Mouse (Mus musculus) embryonic fibroblast, embryonic 13.5 days (primary cell): ENCODE measurements at regions not wholly inside any gene's neighbourhood (a gene's known extent, or its start where the extent isn't known, plus 50 kb on each side); places are given as distances from the start of the nearest gene placed in this dataset.
"Not testable (repeated sequence)": the region's sequence is repeated elsewhere in the genome, so short reads cannot be mapped to it uniquely, and the experiment has no call there.

Experiments used
- H3K27ac ChIP-seq: 2 replicates; pipeline ENCODE4 v1.5.1; 2012; ENCODE audit warnings: low read length, control low read depth, inconsistent platforms; ENCODE audit not compliant: insufficient read depth
- H3K4me1 ChIP-seq: 2 replicates; pipeline ENCODE4 v1.6.1; 2011; ENCODE audit warnings: low read length; ENCODE audit not compliant: control insufficient read depth, insufficient read depth
- H3K4me3 ChIP-seq: 2 replicates; pipeline ENCODE4 v1.5.1; 2011; ENCODE audit warnings: mild to moderate bottlenecking, control low read depth, low read length; ENCODE audit not compliant: insufficient read depth
- CTCF ChIP-seq: IDR thresholded peaks from 2 replicates; pipeline ENCODE4 v1.5.1; 2011; ENCODE audit warnings: mild to moderate bottlenecking, control low read depth, low read length, moderate library complexity, borderline replicate concordance; ENCODE audit not compliant: insufficient read depth
- POLR2A ChIP-seq: IDR thresholded peaks from 2 replicates; pipeline ENCODE4 v1.6.1; 2011; ENCODE audit warnings: low read depth, mild to moderate bottlenecking, control low read depth, low read length, moderate library complexity

DNA sequence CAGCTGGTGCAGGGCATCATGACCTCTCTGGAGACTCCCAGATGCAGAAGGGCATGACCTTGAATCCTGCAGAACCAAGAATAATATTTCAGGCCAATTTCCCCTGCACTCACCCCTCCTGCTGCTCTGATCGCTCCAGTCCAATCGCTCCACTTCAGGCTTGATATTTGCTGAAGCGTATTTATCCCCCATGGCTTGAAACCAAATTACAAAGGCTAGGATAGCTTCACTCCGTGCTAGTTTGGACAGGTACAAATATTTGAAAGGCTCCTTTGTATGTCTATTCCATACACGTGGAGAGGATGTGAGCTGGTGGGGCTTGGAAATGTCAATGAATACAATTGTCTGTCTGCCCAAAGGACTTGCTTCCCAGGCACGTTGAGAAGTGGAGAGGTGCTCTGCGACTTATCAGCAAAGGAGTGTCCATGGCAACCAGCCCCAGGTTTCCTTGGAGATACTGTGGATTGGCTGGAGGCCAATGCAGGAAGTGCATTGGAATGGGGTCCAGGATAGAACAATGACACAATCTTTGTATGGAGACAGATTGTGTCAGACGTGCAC, 201.8 kb upstream of the Tmc3 start:
- Histone ChIP-seq H3K4me3 (no peak overlapping the region), H3K27ac (no peak overlapping the region), H3K4me1 (peaks cover 9% of the 10 kb centered on the region; the same call in 1 of the 2 replicates)
- TF ChIP-seq POLR2A (no peak), CTCF (no peak)

DNA sequence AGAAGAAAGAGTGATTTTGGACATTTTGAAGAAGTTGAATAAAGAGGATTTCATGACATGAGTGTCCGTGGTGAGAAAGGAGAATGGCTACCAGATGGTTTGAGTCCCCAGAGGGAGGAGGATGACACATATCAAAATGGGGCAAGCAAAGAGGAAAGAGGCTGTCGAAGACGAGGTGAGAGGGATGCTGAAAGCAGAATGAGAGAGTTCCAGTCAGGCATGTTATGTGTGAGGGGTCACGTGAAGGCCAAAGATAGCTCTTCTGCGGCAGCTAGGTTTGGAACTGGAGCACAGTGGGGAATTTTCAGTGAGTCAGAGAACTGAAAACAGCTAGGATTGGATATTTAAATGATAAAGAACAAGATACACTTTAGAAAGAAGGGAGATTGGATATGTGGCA, 193.3 kb upstream of the Tmc3 start:
- H3K4me3 ChIP-seq: no peak overlapping the region
- TF ChIP-seq CTCF: no peak
- TF ChIP-seq POLR2A: no peak
- peaks cover 7% of the 10 kb centered on the region for H3K4me1 ChIP-seq
- H3K27ac ChIP-seq: no peak overlapping the region

DNA sequence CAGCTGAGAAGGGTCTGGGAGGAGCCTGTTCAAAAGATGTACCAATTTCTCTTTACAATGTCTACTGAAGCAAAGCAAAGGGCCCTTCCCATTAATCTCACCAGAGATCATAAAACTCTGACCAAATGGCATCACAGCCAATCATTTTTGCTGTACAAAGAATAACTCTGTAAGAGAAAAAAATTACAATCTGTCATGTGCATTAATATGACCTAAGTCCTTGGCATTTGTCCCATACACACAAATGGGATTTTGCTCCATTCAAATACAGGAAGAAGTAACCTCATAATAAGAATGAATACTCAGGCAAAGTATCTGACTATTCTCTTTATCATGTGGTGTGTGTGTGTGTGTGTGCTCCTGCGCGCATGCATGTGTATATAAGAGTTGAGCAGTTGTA, 192.5 kb upstream of the Tmc3 start:
- no peak overlapping the region for H3K4me3 ChIP-seq
- peaks cover 7% of the 10 kb centered on the region for H3K4me1 ChIP-seq
- no peak for TF ChIP-seq CTCF
- no peak for TF ChIP-seq POLR2A
- peak overlapping the region; percentile 58 for H3K27ac ChIP-seq

DNA sequence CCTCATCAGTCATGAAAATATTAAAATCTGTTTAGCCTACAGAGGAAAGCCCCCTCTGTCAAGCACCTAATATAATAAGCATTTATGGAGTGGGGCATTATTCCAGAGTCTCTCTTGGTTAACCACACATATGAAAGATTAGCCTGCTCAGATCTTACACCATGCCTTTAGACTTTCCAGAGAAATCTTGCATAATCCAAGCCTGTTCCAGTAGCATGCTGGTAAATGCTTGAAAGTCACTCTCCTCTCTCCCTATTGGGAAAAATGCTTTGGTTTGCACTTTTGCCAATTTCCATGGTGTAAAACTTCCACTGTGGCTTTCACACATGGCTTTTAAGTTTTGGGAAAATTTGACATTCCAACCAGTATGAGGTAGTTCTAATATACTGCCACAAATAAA, 192.1 kb upstream of the Tmc3 start:
- peaks cover 7% of the 10 kb centered on the region for H3K4me1 ChIP-seq
- H3K4me3 ChIP-seq: no peak overlapping the region
- H3K27ac ChIP-seq: peak overlapping the region; percentile 58
- no peak for TF ChIP-seq CTCF
- no peak for TF ChIP-seq POLR2A

DNA sequence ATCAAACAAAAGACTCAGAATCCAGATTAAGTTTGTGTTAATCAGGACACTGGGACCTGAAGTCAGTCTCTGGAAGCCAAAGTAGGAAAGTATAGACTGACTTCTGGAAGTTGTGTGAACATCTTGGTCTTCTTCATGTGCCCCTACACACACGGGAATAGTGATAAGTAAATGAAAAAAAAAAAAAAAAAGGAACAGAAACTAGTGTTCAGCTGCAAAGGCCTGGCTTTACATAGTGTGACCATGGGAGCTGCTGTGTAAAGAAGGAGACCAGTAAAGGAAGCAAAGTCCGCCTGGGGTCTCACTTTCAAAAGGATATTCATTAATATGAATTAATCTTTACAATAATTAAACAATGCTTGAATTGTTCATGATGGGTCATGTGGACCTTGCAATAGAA, 190.6 kb upstream of the Tmc3 start:
- TF ChIP-seq CTCF: no peak
- TF ChIP-seq POLR2A: no peak
- Histone ChIP-seq H3K4me3 (no peak overlapping the region), H3K27ac (no peak overlapping the region), H3K4me1 (peaks cover 7% of the 10 kb centered on the region)

DNA sequence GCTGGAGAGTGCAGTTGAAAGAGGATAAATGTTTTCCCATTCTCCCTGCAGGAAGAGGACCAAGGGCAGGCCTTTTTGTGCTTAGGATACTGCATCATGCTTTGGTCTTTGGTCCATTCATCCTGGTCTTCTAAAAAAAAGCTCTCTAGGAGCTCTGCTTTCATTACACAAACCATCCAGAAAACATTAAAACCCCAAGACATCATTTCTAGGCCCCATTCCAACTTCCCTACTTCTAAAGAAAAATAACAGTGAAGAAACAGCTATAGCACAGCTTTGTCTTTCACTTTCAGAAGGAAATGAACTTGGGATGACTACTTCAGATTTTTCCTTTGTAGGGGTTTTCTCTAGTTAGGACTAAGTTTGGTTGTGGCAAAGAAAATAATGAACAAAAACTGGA, 185.1 kb upstream of the Tmc3 start:
- Histone ChIP-seq H3K27ac (no peak overlapping the region), H3K4me3 (no peak overlapping the region), H3K4me1 (peaks cover 4% of the 10 kb centered on the region)
- TF ChIP-seq CTCF: no peak
- no peak for TF ChIP-seq POLR2A

DNA sequence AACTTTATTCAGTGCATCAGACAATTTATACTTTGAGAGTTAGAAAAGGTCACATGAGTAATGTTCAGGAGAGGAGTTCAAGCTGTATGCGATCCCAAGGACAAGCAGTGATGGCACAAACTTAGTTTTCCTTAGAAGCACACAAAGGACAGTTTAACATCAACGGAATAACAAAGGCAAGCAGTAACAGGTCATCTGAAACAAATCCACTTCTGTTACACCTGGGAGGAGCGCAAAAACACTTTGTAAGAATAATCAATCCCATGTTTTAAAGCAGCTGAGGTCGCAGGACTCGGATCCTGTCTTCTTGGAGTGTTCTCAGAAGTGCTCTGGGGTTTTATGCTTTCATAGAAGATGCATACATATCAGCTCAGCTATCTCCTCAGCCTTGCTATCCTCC, 183.7 kb upstream of the Tmc3 start:
- Histone ChIP-seq H3K4me1 (peaks cover 4% of the 10 kb centered on the region), H3K4me3 (no peak overlapping the region), H3K27ac (no peak overlapping the region)
- no peak for TF ChIP-seq CTCF
- TF ChIP-seq POLR2A: no peak

DNA sequence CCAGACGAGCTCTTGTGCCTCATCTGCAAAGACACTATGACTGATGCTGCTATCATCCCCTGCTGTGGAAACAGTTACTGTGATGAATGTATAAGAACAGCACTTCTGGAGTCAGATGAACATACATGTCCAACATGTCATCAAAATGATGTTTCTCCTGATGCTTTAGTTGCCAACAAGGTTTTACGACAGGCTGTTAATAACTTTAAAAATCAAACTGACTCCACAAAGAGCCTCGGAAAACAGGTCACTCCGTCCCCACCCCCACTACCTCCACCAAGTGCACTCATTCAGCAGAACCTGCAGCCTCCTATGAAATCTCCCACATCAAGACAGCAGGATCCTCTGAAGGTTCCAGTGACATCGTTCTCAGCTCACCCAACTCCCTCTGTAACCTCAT, 172.0 kb upstream of the Tmc3 start:
- H3K4me3 ChIP-seq, H3K27ac ChIP-seq, H3K4me1 ChIP-seq: not testable (repeated sequence)

DNA sequence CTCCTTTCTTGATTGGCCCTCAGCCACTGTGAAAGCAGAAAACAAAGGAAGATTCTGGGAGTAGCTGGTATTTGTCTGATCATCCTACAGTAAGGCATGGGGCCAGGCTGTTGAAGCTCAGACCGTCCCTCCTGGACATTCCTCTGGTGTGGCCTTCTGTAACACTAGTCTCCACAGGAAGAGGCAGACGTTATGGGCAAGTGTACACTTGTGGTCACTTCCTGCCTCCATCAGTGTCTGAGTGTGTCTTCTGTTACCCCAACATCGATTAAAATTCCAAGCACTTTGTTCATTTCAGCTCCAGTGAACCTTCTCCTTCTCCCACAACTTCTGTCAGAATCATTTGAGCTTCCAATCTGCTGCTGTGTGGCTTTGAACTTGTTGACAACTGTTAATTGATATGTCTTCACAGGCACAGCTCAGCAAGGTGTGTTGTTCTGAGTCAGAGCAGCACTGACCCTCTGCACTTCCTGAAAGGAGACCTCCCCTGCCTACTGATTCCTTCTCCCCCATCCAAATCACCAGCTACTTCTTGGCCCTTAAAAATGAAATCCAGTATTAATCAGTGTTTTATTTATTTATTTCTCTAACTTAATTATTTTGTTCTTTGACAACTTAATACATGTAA, 154.7 kb upstream of the Tmc3 start:
- no peak overlapping the region for H3K4me3 ChIP-seq
- peaks cover 13% of the 10 kb centered on the region for H3K4me1 ChIP-seq
- no peak overlapping the region for H3K27ac ChIP-seq
- TF ChIP-seq CTCF (no peak), POLR2A (no peak)

DNA sequence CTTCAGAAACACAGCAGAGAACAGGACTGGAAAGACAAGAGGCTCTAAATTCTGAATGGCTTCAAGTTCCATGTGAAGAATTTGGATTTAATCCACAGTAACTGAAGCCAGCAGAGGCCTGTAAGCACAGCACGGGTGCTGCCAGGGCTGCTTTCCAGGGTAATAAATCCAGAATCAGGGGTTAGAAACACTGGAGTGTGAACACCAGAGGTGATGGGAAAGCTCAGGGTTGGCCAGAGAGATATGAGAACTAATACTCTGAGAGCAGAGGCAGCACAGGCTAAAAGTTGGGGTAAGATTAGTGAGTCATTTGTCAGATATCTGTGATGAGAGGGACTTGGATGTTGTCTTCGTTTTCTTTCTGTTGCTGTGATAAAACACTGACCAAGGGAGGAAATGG, 153.6 kb upstream of the Tmc3 start:
- peaks cover 13% of the 10 kb centered on the region for H3K4me1 ChIP-seq
- H3K4me3 ChIP-seq: no peak overlapping the region
- no peak for TF ChIP-seq POLR2A
- H3K27ac ChIP-seq: peak overlapping the region; percentile 43; the same call in 1 of the 2 replicates

DNA sequence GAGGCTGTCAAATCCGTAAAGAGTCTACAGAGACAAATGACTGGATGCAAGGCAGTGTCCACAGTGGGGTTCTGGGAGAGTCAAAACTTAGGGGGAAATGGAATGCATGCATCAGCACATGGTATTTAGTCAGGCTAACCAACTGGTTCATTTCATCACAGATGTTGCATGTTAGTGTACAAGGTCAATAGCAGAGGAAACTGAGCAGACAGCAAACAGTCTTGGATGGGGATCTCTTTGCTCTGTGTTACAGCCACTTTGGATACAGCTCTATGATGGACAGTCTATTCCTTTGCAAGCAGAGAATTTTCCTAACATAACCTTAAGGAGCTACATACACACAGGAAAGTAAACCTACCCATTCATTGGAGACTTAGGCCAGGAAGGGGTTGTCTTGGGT, 151.9 kb upstream of the Tmc3 start:
- no peak for TF ChIP-seq POLR2A
- TF ChIP-seq CTCF: no peak
- H3K4me1 ChIP-seq: peaks cover 13% of the 10 kb centered on the region
- no peak overlapping the region for H3K27ac ChIP-seq
- no peak overlapping the region for H3K4me3 ChIP-seq
